Mouse (Mus musculus): ENCODE measurements at regions not wholly inside any gene's neighbourhood (a gene's known extent, or its start where the extent isn't known, plus 50 kb on each side); places are given as distances from the start of the nearest gene placed in this dataset.
"Not testable (repeated sequence)": the region's sequence is repeated elsewhere in the genome, so short reads cannot be mapped to it uniquely, and the experiment has no call there.

GRCm38 (mm10) chr3:78981057-78981456, 305.3 kb downstream of the Rapgef2 start:
- Histone ChIP-seq H3K36me3 (replicated peaks; ENCODE audit: control insufficient read depth, insufficient read depth, low read length) (no peaks in the 10 kb centered on the region), H3K4me3 (ENCODE audit: low read depth, low read length) (no peak overlapping the region), H3K27ac (ENCODE audit: low read depth) (no peak overlapping the region), H3K9me3 (replicated peaks; ENCODE audit: control insufficient read depth, low read length) (no peaks in the 10 kb centered on the region), H3K4me2 (ENCODE audit: low read depth, low read length) (no peak overlapping the region), H3K4me1 (ENCODE audit: control insufficient read depth, insufficient read depth) (no peaks in the 10 kb centered on the region), H3K9ac (replicated peaks; ENCODE audit: low read depth, low read length) (no peak overlapping the region), H3K27me3 (ENCODE audit: control insufficient read depth, insufficient read depth, low read length) (no peaks in the 10 kb centered on the region)
- TF ChIP-seq CTCF (IDR thresholded peaks at IDR 0.05; ENCODE audit: low read depth), result no peak
- no peak for TF ChIP-seq EP300 (IDR thresholded peaks at IDR 0.05; ENCODE audit: low read depth)
- 83% methylated on average over 3 of the region's 3 CpGs for WGBS
- no peak for ATAC-seq (ENCODE audit: insufficient read depth, low read depth)
- DNase-seq (ENCODE audit: low spot score), result no peak

GRCm38 (mm10) chr3:78978781-78979180, 307.5 kb downstream of the Rapgef2 start:
- Histone ChIP-seq H3K36me3 (replicated peaks; ENCODE audit: control insufficient read depth, insufficient read depth, low read length) (no peaks in the 10 kb centered on the region), H3K4me2 (ENCODE audit: low read depth, low read length) (no peak overlapping the region), H3K9ac (replicated peaks; ENCODE audit: low read depth, low read length) (no peak overlapping the region), H3K4me1 (ENCODE audit: control insufficient read depth, insufficient read depth) (no peaks in the 10 kb centered on the region), H3K27ac (ENCODE audit: low read depth) (no peak overlapping the region), H3K27me3 (ENCODE audit: control insufficient read depth, insufficient read depth, low read length) (no peaks in the 10 kb centered on the region), H3K9me3 (replicated peaks; ENCODE audit: control insufficient read depth, low read length) (no peaks in the 10 kb centered on the region), H3K4me3 (ENCODE audit: low read depth, low read length) (no peak overlapping the region)
- TF ChIP-seq CTCF (IDR thresholded peaks at IDR 0.05; ENCODE audit: low read depth), result no peak
- no peak for TF ChIP-seq EP300 (IDR thresholded peaks at IDR 0.05; ENCODE audit: low read depth)
- DNase-seq (ENCODE audit: low spot score) (no peak), ATAC-seq (ENCODE audit: insufficient read depth, low read depth) (no peak)
- WGBS, result 81% methylated on average over 4 of the region's 4 CpGs

GRCm38 (mm10) chr3:78966683-78967549, 319.4 kb downstream of the Rapgef2 start:
- not testable (repeated sequence) for H3K27me3 ChIP-seq (ENCODE audit: control insufficient read depth, insufficient read depth, low read length); H3K4me1 ChIP-seq (ENCODE audit: control insufficient read depth, insufficient read depth); H3K36me3 ChIP-seq (replicated peaks; ENCODE audit: control insufficient read depth, insufficient read depth, low read length); H3K27ac ChIP-seq (ENCODE audit: low read depth); H3K9me3 ChIP-seq (replicated peaks; ENCODE audit: control insufficient read depth, low read length); DNase-seq (ENCODE audit: low spot score)
- peak; percentile 75 for ATAC-seq (ENCODE audit: insufficient read depth, low read depth)
- WGBS, result 4% methylated on average over 44 of the region's 57 CpGs
- H3K4me2 ChIP-seq (ENCODE audit: low read depth, low read length), result peak overlapping the region; percentile 78
- H3K4me3 ChIP-seq (ENCODE audit: low read depth, low read length), result peak overlapping the region; percentile 56
- H3K9ac ChIP-seq (replicated peaks; ENCODE audit: low read depth, low read length), result peak overlapping the region; percentile 66

- no peaks in the 10 kb centered on the region for H3K36me3 ChIP-seq (replicated peaks; ENCODE audit: control insufficient read depth, insufficient read depth, low read length)
- DNase-seq (ENCODE audit: low spot score) (no peak), ATAC-seq (ENCODE audit: insufficient read depth, low read depth) (no peak)
- no peak overlapping the region for H3K9ac ChIP-seq (replicated peaks; ENCODE audit: low read depth, low read length)
- no peaks in the 10 kb centered on the region for H3K9me3 ChIP-seq (replicated peaks; ENCODE audit: control insufficient read depth, low read length)
- no peaks in the 10 kb centered on the region for H3K27me3 ChIP-seq (ENCODE audit: control insufficient read depth, insufficient read depth, low read length)
- TF ChIP-seq CTCF (IDR thresholded peaks at IDR 0.05; ENCODE audit: low read depth), result no peak
- TF ChIP-seq EP300 (IDR thresholded peaks at IDR 0.05; ENCODE audit: low read depth), result no peak
- WGBS, result 74% methylated on average over 9 of the region's 9 CpGs
- H3K4me3 ChIP-seq (ENCODE audit: low read depth, low read length), result no peak overlapping the region
- no peak overlapping the region for H3K27ac ChIP-seq (ENCODE audit: low read depth)
- no peak overlapping the region for H3K4me2 ChIP-seq (ENCODE audit: low read depth, low read length)
- H3K4me1 ChIP-seq (ENCODE audit: control insufficient read depth, insufficient read depth), result 0 out of 2 replicates have a peak, but pooled peaks cover 3% of the 10 kb centered on the region
Measured at GRCm38 (mm10) chr3:78964231-78964858, 322.0 kb downstream of the Rapgef2 start.

- WGBS, result 4% methylated on average over 1 of the region's 1 CpGs
- no peak overlapping the region for H3K4me3 ChIP-seq (ENCODE audit: low read depth, low read length)
- TF ChIP-seq CTCF (IDR thresholded peaks at IDR 0.05; ENCODE audit: low read depth) (peak; percentile 96), EP300 (IDR thresholded peaks at IDR 0.05; ENCODE audit: low read depth) (no peak)
- no peak overlapping the region for H3K27ac ChIP-seq (ENCODE audit: low read depth)
- H3K36me3 ChIP-seq (replicated peaks; ENCODE audit: control insufficient read depth, insufficient read depth, low read length), result no peaks in the 10 kb centered on the region
- H3K4me1 ChIP-seq (ENCODE audit: control insufficient read depth, insufficient read depth), result no peaks in the 10 kb centered on the region
- H3K4me2 ChIP-seq (ENCODE audit: low read depth, low read length), result no peak overlapping the region
- DNase-seq (ENCODE audit: low spot score) (peak; percentile 76), ATAC-seq (ENCODE audit: insufficient read depth, low read depth) (peak; percentile 75)
- H3K27me3 ChIP-seq (ENCODE audit: control insufficient read depth, insufficient read depth, low read length), result no peaks in the 10 kb centered on the region
- H3K9me3 ChIP-seq (replicated peaks; ENCODE audit: control insufficient read depth, low read length), result no peaks in the 10 kb centered on the region
- H3K9ac ChIP-seq (replicated peaks; ENCODE audit: low read depth, low read length), result no peak overlapping the region
Measured at GRCm38 (mm10) chr3:78958781-78959180, 327.5 kb downstream of the Rapgef2 start.
